Mouse (Mus musculus) lung, postnatal 14 days (tissue): ENCODE results near the gene Kctd11.
"Not testable (repeated sequence)": the region's sequence is repeated elsewhere in the genome, so short reads cannot be mapped to it uniquely, and the experiment has no call there.

ENCODE experiments used
- DNase-seq: peaks from one replicate; pipeline ENCODE4 v3.0.0; 2021

Gene Kctd11

GRCm38 (mm10) chr11:69879711-69880110 is 1.5 kb downstream of the Kctd11 start:
- no peak for DNase-seq

- no peak for DNase-seq
Measured at GRCm38 (mm10) chr11:69878952-69879351, 2.3 kb downstream of the Kctd11 start.

GRCm38 (mm10) chr11:69878399-69878798 is 2.8 kb downstream of the Kctd11 start:
- no peak for DNase-seq

- no peak for DNase-seq
Measured at GRCm38 (mm10) chr11:69877878-69878277, 3.3 kb downstream of the Kctd11 start, which contains the start of gene Tmem95. Tmem95 (minus strand) TSS chr11:69878018.

GRCm38 (mm10) chr11:69876867-69877266 is 4.3 kb downstream of the Kctd11 start:
- peak; percentile 93 for DNase-seq

GRCm38 (mm10) chr11:69876186-69876585 is 5.0 kb downstream of the Kctd11 start:
- peak; percentile 71 for DNase-seq

GRCm38 (mm10) chr11:69872451-69872850 is 8.8 kb downstream of the Kctd11 start:
- no peak for DNase-seq

- no peak for DNase-seq
Measured at GRCm38 (mm10) chr11:69871822-69872221, 9.4 kb downstream of the Kctd11 start.

- no peak for DNase-seq
Measured at GRCm38 (mm10) chr11:69870289-69871069, 10.7 kb downstream of the Kctd11 start.

- no peak for DNase-seq
Measured at GRCm38 (mm10) chr11:69867335-69867734, 13.9 kb downstream of the Kctd11 start.

GRCm38 (mm10) chr11:69865561-69865960 is 15.6 kb downstream of the Kctd11 start:
- no peak for DNase-seq

GRCm38 (mm10) chr11:69864138-69864860 is 16.9 kb downstream of the Kctd11 start:
- DNase-seq = no peak

- DNase-seq = not testable (repeated sequence)
Measured at GRCm38 (mm10) chr11:69863729-69864128, 17.5 kb downstream of the Kctd11 start.

- peak; percentile 49 for DNase-seq
Measured at GRCm38 (mm10) chr11:69858113-69858998, 22.9 kb downstream of the Kctd11 start, which contains the start of gene Tnk1. Tnk1 (minus strand) TSS chr11:69858730.

GRCm38 (mm10) chr11:69855347-69855746 is 25.9 kb downstream of the Kctd11 start:
- peak; percentile 46 for DNase-seq

GRCm38 (mm10) chr11:69854680-69855079 is 26.5 kb downstream of the Kctd11 start:
- no peak for DNase-seq

- DNase-seq = no peak
Measured at GRCm38 (mm10) chr11:69853994-69854393, 27.2 kb downstream of the Kctd11 start.

- DNase-seq = no peak
Measured at GRCm38 (mm10) chr11:69850754-69851153, 30.5 kb downstream of the Kctd11 start.

GRCm38 (mm10) chr11:69849884-69850283 is 31.3 kb downstream of the Kctd11 start:
- no peak for DNase-seq

- no peak for DNase-seq
Measured at GRCm38 (mm10) chr11:69849128-69849527, 32.1 kb downstream of the Kctd11 start.

GRCm38 (mm10) chr11:69848021-69848420 is 33.2 kb downstream of the Kctd11 start:
- no peak for DNase-seq

- peak; percentile 39 for DNase-seq
Measured at GRCm38 (mm10) chr11:69846738-69847688, 34.2 kb downstream of the Kctd11 start.
